Mouse (Mus musculus): Measurements from ENCODE around the gene Gm10128.
"Not testable (repeated sequence)": the region's sequence is repeated elsewhere in the genome, so short reads cannot be mapped to it uniquely, and the experiment has no call there.

Gm10128 gene

DNA sequence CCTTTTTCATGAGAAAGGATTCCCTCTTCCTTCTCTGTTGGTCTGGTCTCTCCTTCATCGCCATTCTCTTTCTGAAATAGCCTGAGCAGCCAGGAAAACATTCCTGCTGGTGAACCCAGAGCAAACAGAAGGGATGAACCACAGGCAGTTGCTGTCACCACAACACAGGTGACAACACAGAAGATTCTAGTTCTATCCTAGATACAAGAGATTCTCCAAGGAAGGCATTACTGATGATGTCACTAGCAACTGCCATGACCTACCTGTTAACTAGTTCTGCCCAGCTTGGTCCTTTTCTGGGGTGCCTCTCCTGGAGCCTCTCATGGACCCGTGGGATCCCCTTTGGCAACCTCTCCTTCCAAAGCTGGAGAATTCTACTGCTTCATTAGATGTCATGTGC lies at the start of gene Gm10128:
Gene Gm10128, minus strand, starts transcription at position 101 of the 400 bp plus-strand sequence.
- not testable (repeated sequence) for DNase-seq (ENCODE audit: low spot score in 2 of 2)

DNA sequence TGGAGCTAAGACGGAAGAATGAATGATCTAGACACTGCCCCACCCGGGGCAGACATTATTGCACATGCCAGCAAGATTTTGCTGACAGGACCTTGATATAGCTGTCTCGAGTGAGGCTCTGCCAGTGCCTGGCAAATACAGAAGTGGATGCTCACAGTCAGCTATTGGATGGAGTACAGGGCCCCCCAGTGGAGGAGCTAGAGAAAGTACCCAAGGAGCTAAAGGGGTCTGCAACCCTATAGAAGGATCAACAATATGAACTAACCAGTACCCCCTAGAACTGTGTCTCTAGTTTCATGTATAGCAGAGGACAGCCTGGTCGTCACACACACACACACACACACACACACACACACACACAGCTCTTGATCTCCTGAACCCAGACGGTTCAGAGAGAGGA lies 37.4 kb upstream of the Gm10128 start:
- DNase-seq (ENCODE audit: low spot score in 2 of 2): not testable (repeated sequence)

DNA sequence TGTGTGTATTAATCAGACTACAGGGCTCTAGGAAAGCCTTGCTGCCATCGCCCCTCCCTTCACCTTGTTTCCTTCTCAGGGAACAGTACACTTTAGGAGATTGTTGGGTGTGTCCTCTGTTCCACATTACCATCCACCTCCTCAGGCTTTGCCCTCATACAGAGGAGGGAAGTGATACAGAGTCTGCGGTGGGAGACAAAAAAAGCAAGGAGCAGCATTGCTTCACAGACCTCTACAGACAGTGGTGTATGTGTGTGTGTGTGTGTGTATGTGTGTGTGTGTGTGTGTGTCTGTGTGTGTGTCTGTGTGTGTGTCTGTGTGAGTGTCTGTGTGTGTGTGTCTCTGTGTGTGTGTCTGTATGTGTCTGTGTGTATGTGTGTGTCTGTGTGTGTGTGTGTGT lies 18.7 kb upstream of the Gm10128 start:
- not testable (repeated sequence) for DNase-seq (ENCODE audit: low spot score in 2 of 2)

DNA sequence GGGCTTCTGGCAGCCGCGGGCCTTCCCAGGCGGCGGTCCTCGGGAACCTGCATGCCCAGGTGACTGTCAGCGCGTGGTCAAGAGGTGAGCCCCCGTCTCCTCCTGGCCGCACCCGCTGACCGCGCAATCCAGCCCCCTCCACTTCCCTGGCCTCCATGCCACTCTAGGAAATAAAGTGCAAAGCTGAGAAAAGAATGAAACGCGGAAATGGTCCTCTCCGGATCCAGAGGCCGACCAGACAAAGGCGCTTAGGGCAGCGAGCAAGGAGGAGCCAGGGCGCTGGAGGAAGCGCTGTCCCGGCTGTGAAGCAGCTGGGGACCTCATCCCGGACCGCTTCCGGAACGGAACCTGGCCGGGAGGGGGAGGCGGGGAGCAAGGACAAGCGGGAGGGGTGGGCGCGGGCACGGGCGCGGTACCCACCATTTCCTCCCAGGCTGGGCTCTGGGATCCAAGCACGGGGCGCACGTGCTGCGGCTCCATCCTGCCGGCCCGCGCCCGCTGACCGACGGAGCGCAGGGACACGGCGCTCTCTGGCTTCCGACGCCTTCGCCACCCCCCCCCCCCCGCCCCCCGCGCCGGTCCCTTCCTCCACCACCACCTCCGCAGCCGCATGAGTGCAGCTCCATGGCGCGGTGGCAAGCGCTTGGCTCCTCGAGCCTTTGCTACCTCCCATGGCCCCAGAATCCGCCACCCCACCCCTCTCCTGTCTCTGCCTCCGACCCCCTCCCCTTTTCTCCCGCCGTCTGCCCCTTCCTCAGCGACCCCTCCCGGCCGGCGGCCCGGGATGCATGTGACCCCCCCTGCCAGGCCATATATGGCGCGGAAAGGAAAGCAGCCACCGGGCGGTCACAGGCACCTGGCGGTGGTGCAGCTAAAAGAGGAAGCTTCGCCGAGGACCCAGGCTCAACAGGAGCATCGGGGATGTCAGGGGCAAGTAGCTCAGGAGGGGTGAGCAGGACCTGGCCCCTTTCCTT lies 14.6 kb upstream of the Gm10128 start:
- peak in 1 of 2 experiments; percentile 17 for DNase-seq (ENCODE audit: low spot score in 2 of 2)

DNA sequence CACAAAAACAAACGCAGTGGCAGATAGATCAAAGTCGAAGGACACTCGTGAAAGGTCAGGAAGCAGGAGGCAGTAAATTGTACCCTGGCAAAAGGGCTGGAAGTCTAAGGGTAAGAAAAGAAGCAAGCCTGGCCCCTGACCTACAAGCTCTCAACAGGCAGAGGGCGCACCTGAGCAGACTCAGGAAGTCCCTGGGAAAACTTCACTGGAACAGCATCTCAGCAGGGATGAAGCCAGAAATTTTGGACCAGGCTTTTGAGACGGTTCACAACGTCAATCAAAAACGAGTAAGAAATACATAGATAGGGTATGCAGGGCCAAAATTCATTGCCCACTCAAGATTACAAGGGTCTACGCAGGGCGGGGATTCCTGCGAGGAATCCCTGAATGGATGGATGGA lies 13.7 kb upstream of the Gm10128 start:
- DNase-seq (ENCODE audit: low spot score in 2 of 2): not testable (repeated sequence)

DNA sequence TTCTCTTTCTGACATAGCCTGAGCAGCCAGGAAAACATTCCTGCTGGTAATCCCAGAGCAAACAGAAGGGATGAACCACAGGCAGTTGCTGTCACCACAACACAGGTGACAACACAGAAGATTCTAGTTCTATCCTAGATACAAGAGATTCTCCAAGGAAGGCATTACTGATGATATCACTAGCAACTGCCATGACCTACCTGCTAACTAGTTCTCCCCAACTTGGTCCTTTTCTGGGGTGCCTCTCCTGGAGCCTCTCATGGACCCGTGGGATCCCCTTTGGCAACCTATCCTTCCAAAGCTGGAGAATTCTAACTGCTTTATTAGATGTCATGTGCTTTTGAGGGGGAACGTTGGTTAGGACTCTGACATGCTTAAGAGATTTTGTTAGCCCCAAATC lies 48.3 kb downstream of the Gm10128 start, which contains the start of gene Gm10338:
Gene Gm10338, minus strand, starts transcription at position 101 of the 400 bp plus-strand sequence.
- DNase-seq (ENCODE audit: low spot score in 2 of 2): not testable (repeated sequence)
